Mouse (Mus musculus): ENCODE measurements around the gene Tm7sf2.

DNA sequence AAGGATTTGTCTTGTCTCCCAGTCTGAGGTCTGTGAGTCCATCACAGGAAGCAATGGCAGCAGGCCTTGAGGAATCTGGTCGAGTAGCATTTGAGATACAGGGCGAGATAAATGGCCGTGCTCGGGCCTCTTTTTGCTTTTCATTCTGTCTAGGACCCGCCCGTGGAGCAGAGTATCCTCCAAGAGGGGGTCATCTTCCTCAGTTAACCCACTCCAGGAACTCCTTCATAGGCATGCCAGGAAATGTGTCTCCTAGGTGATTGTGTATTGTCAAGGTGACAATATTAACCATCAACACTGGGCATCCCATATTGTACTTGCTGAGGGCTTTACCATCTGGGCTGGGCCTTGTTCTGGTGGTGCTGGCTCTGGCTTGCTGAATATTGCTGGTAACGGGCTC lies 25.9 kb upstream of the Tm7sf2 start, which contains the start of gene AC131692.1:
- TF ChIP-seq CTCF (IDR thresholded peaks at IDR 0.05; ENCODE audit: extremely low read depth, insufficient read depth, insufficient read length, insufficient replicate concordance), result no peak
- TF ChIP-seq POLR2A (IDR thresholded peaks at IDR 0.05; ENCODE audit: low read depth, low read length), result no peak
